Comparison of ENCODE assay signal across 17 mouse cellular contexts in genomic region chr2:139612410-139613107, GRCm38 (mm10).
DNase-seq lines count a peak whose midpoint lies in the region; ATAC-seq and TF ChIP-seq lines count a peak whose summit lies in the region.
"Had no signal": no experiment of that assay in that cellular context is flagged by ENCODE, and none has a peak within 500 bp of the region (broad histone marks: within the 10 kb centered on the region; RNA-seq: fewer than 3 reads in every experiment).

No protein-coding gene starts in this region.

- intact Hi-C loops in gastrocnemius, postnatal 36 days (cut with DNase I) = no loop called here

- no peaks in the 10 kb centered on the region for H3K36me3 ChIP-seq in kidney, embryonic 16.5 days (ENCODE audit: insufficient read depth, low read length)
- H3K36me3 ChIP-seq in limb, embryonic 14.5 days (ENCODE audit: control insufficient read depth, insufficient read depth, low read length) = no peaks in the 10 kb centered on the region
- no peaks in the 10 kb centered on the region for H3K36me3 ChIP-seq in forebrain, embryonic 11.5 days (ENCODE audit: control insufficient read depth, insufficient read depth, low read length)
- H3K36me3 ChIP-seq: embryonic facial prominence, embryonic 13.5 days; forebrain, embryonic 10.5 days; heart, embryonic 13.5 days; hindbrain, embryonic 10.5 days; midbrain, embryonic 13.5 days had no signal

- no peak overlapping the region for H3K4me3 ChIP-seq in kidney, embryonic 16.5 days (ENCODE audit: low read length)
- H3K4me3 ChIP-seq in limb, embryonic 14.5 days (replicated peaks; ENCODE audit: low read length) = no peak overlapping the region
- no peak overlapping the region for H3K4me3 ChIP-seq in forebrain, embryonic 11.5 days (ENCODE audit: low read depth, low read length)
- H3K4me3 ChIP-seq: embryonic facial prominence, embryonic 13.5 days; forebrain, embryonic 10.5 days; heart, embryonic 13.5 days; hindbrain, embryonic 10.5 days; midbrain, embryonic 13.5 days had no signal

- no peaks in the 10 kb centered on the region for H3K9me3 ChIP-seq in kidney, embryonic 16.5 days (ENCODE audit: low read length)
- H3K9me3 ChIP-seq in limb, embryonic 14.5 days (ENCODE audit: control insufficient read depth, low read length) = no peaks in the 10 kb centered on the region
- no peaks in the 10 kb centered on the region for H3K9me3 ChIP-seq in forebrain, embryonic 11.5 days (ENCODE audit: control insufficient read depth, low read length)
- H3K9me3 ChIP-seq: embryonic facial prominence, embryonic 13.5 days; forebrain, embryonic 10.5 days; heart, embryonic 13.5 days; hindbrain, embryonic 10.5 days; midbrain, embryonic 13.5 days had no signal

- no peak overlapping the region for H3K4me2 ChIP-seq in kidney, embryonic 16.5 days (replicated peaks; ENCODE audit: low read depth, low read length)
- H3K4me2 ChIP-seq in limb, embryonic 14.5 days (replicated peaks; ENCODE audit: low read depth, low read length, severe bottlenecking) = no peak overlapping the region
- no peak overlapping the region for H3K4me2 ChIP-seq in forebrain, embryonic 11.5 days (ENCODE audit: low read depth, low read length, severe bottlenecking)
- H3K4me2 ChIP-seq: embryonic facial prominence, embryonic 13.5 days; heart, embryonic 13.5 days; midbrain, embryonic 13.5 days had no signal

- H3K9ac ChIP-seq in kidney, embryonic 16.5 days (replicated peaks; ENCODE audit: low read length) = no peak overlapping the region
- no peak overlapping the region for H3K9ac ChIP-seq in limb, embryonic 14.5 days (ENCODE audit: low read depth, low read length, severe bottlenecking)
- H3K9ac ChIP-seq in forebrain, embryonic 11.5 days (ENCODE audit: low read length) = no peak overlapping the region
- H3K9ac ChIP-seq: embryonic facial prominence, embryonic 13.5 days; heart, embryonic 13.5 days; midbrain, embryonic 13.5 days had no signal

- H3K27me3 ChIP-seq in kidney, embryonic 16.5 days (ENCODE audit: insufficient read depth, low read length) = peaks cover 3% of the 10 kb centered on the region; the same call in 1 of the 2 replicates
- no peaks in the 10 kb centered on the region for H3K27me3 ChIP-seq in limb, embryonic 14.5 days (ENCODE audit: control insufficient read depth, insufficient read depth, low read length)
- H3K27me3 ChIP-seq in forebrain, embryonic 11.5 days (ENCODE audit: control insufficient read depth, insufficient read depth, low read length) = no peaks in the 10 kb centered on the region; the same call in none of the 2 replicates
- H3K27me3 ChIP-seq: embryonic facial prominence, embryonic 13.5 days; heart, embryonic 13.5 days; midbrain, embryonic 13.5 days had no signal

- H3K27ac ChIP-seq in kidney, embryonic 16.5 days (ENCODE audit: low read length) = no peak overlapping the region
- no peak overlapping the region for H3K27ac ChIP-seq in limb, embryonic 14.5 days (replicated peaks; ENCODE audit: low read depth, low read length)
- no peak overlapping the region for H3K27ac ChIP-seq in forebrain, embryonic 11.5 days (ENCODE audit: low read depth, low read length)
- H3K27ac ChIP-seq: embryonic facial prominence, embryonic 13.5 days; forebrain, embryonic 10.5 days; heart, embryonic 13.5 days; hindbrain, embryonic 10.5 days; midbrain, embryonic 13.5 days had no signal

- 0 out of 2 replicates have a peak, but pooled peaks have one; percentile 57 for ATAC-seq in kidney, embryonic 16.5 days (ENCODE audit: low FRiP score, low TSS enrichment)
- no peak for ATAC-seq in limb, embryonic 14.5 days (ENCODE audit: low FRiP score, low read depth)
- ATAC-seq in forebrain, embryonic 11.5 days (replicated peaks; ENCODE audit: low FRiP score) = no peak
- ATAC-seq: lung, postnatal 0 days; midbrain, embryonic 13.5 days had no signal

- peaks cover 37% of the 10 kb centered on the region for H3K4me1 ChIP-seq in kidney, embryonic 16.5 days (ENCODE audit: insufficient read depth, low read length)
- peaks cover 31% of the 10 kb centered on the region for H3K4me1 ChIP-seq in limb, embryonic 14.5 days (ENCODE audit: control insufficient read depth, insufficient read depth, low read length)
- peaks cover 12% of the 10 kb centered on the region for H3K4me1 ChIP-seq in forebrain, embryonic 11.5 days (replicated peaks; ENCODE audit: control insufficient read depth, insufficient read depth, low read length)

- DNase-seq in gastrocnemius, adult 18-20 months (ENCODE audit: low spot score) = peak; percentile 15
- DNase-seq in gastrocnemius, postnatal 36 days = no peak
- DNase-seq in kidney, postnatal 14 days = no peak
- DNase-seq in adrenal gland, postnatal 10 days = peak; percentile 40
- DNase-seq in limb, embryonic 14.5 days (ENCODE audit: low spot score) = peak; percentile 10
- DNase-seq in left cerebral cortex, adult 11 months (ENCODE audit: low spot score) = no peak
- DNase-seq in forebrain, embryonic 11.5 days (ENCODE audit: low spot score) = no peak
- DNase-seq: cerebellum, adult 11-12 months; kidney, adult 2 months; thymus, postnatal 14 days had no signal

- no peak for TF ChIP-seq POLR2A in limb, embryonic 14.5 days (IDR thresholded peaks at IDR 0.05; ENCODE audit: borderline replicate concordance, extremely low read depth, insufficient read depth, insufficient read length)

- WGBS in kidney, embryonic 16.5 days = 28% methylated on average over 10 of the region's 10 CpGs
- 21% methylated on average over 10 of the region's 10 CpGs for WGBS in limb, embryonic 14.5 days
- WGBS in forebrain, embryonic 11.5 days = 75% methylated on average over 10 of the region's 10 CpGs

Comparison
In these comparisons a context has a peak if more than half of its experiments do, and no peak if none do; other contexts are left out.
1. DNase-seq: peak in gastrocnemius, adult 18-20 months (single experiment), adrenal gland, postnatal 10 days (single experiment) and limb, embryonic 14.5 days (single experiment); none in gastrocnemius, postnatal 36 days (0 of 2), kidney, postnatal 14 days (single experiment), left cerebral cortex, adult 11 months (single experiment) and forebrain, embryonic 11.5 days (single experiment).